Mouse (Mus musculus): ENCODE measurements around the gene Scaf1. TPM values are rescaled to one million over a fixed set of nuclear protein-coding genes. Genes with fewer than 3 reads are reported as not detected.

Scaf1 gene
- polyA plus RNA-seq, 1 experiment = 32.3 TPM

DNA sequence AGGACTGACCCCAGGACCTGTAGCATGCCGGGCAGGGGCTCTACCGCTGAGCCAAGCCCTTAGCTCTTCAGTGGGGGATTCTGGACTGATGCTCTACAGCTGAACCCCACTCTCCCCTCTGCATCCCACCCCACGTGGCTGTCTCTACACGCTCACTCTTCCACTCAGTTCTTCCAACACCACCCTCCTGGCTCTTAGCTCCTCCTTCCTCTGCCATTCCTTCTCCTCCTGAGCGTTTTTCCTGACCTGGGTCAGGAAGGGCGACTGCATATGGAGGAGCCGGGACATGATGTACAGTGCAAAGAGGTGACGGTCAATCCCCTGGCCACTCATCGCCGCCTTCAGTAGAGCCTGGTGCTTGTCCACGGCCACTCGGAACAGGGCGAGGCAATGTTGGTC, 55.7 kb downstream of the Scaf1 start:
- WGBS = 86% methylated on average over 13 of the region's 13 CpGs
- no peak for DNase-seq (ENCODE audit: low read depth, low spot score)

DNA sequence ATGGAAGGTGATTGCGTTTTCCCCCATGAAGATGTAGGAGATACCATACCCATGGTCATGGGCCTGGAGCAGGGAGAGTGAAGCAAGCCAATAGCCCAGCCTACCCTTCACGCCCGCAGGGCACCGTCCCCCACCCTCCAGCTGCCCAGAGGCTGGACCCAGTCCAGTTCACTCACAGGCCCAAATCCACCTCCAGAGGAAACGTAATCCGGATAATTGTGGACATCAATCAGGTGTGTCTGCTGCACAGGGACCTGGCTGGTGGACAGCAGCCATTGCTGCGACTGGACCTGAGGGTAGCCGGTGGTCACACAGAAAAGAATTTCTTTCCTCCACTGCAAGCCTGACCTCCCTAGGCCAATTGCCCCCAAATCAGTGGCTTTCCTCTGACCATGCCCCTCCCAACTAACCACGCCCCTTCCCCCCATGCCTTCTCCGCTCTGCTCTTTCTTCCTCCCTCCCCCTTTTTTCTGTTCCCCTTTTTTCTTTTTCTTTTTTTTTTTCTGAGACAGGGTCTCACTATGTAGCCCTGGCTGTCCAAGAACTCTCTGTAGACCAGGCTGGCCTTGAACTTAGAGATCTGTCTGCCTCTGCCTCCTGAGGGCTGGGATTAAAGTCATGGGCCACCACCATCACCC, 56.2 kb downstream of the Scaf1 start:
- WGBS = 72% methylated on average over 10 of the region's 10 CpGs
- no peak for DNase-seq (ENCODE audit: low read depth, low spot score)

DNA sequence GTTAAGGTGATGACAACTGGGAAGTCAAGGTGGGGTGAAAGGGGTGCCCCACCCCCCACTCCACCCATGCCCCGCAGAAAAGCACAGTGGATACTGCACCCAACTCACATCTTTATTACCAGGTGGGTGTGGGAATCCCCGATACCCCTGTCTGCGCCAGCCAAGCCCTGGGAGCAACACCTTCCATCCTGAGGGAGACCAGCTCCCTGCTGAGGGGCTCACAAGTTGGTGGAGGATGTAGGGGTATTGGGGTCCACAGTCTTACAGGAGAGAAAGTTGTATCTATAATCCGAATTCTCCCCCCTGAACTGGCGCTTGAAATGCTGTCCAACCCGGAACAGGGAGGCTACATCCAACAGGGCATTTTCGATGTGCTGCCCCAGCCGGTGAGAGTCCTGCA, 56.9 kb downstream of the Scaf1 start:
- no peak for DNase-seq (ENCODE audit: low read depth, low spot score)
- WGBS = 76% methylated on average over 8 of the region's 8 CpGs

DNA sequence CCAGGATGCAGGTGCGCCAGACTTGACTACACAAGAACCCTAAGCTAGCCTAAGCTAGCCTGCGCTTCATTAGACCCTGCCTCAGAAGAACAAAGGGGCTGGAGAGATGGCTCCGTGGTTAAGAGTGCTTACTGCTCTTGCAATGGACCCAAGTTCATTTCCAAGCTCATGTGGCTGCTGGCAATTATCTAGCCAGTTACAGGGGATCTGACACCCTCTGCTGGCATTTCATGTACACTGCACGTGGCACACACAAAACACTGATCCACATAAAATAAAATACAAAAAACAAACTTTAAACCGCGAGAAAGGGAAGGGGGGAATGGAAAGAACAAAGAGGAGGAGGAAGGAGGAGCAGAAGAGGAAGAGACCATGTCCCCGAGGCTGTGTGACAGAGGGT, 58.0 kb downstream of the Scaf1 start:
- no peak for DNase-seq (ENCODE audit: low read depth, low spot score)
- 37% methylated on average over 7 of the region's 7 CpGs for WGBS

DNA sequence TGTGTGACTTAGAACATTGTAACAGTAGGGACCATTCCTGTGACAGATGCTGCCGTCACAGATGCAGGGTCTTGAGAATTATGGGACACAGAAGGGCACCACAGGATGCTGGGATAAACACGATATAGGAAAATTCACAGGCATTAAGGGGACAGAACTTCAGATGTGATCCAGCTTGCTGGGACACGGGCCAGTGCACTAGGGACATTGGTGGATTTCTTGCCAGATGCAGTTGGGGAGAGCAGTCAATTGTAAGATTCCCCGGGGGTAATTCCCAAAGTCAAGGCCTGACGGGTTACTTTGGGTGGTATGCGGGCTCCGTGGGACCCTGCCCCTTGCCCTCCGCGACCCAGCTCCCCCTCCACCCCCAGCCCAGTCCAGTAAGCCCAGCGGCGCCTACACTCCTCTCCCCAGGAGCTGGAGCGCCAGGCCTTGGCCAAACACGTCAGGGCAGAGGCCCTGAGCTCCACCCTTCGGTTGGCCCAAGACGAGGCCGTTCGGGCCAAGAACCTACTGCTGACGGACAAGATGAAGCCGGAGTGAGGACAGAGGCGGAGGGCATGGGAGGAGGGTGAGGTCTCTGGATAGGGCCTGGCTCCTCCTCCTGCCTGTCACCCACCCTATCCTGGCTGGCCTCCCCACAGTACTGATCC, 58.9 kb downstream of the Scaf1 start:
- no peak for DNase-seq (ENCODE audit: low read depth, low spot score)
- 75% methylated on average over 20 of the region's 20 CpGs for WGBS

DNA sequence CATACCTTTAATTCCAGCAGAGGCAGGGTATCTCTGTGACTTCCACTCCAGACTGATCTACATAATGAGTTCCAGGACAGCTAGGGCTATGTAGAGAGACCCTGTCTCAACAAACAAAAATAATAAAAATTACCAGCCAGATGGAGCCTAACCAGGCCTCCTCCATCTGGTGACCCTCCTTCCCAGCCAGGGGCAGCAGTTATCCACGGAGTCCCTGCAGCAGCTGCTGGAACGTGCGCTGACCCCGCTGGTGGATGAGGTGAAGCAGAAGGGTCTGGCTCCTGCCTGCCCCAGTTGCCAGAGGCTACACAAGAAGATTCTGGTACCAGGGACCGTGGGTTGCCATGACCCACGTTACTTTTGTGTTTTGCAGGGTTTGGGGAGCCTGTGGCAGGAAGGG, 59.9 kb downstream of the Scaf1 start:
- 86% methylated on average over 6 of the region's 6 CpGs for WGBS
- no peak for DNase-seq (ENCODE audit: low read depth, low spot score)

DNA sequence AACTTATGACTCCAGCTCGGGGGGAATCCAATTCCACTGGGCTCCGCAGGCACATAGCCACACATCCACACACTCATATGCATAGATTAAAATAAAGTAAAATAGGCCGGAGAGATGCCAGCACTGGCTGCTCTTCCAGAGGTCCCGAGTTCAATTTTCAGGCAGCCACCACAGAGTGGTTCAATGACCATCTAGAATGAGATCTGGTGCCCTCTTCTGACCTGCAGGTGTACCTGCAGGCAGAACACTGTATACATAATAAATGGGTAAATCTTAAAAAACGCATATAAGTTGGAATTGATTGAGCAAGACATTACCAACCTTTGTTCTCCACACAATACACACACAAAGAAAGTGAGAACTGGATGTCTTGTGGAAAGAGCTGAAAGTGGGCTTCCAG, 60.5 kb downstream of the Scaf1 start:
- WGBS = 43% methylated on average over 5 of the region's 5 CpGs
- no peak for DNase-seq (ENCODE audit: low read depth, low spot score)

DNA sequence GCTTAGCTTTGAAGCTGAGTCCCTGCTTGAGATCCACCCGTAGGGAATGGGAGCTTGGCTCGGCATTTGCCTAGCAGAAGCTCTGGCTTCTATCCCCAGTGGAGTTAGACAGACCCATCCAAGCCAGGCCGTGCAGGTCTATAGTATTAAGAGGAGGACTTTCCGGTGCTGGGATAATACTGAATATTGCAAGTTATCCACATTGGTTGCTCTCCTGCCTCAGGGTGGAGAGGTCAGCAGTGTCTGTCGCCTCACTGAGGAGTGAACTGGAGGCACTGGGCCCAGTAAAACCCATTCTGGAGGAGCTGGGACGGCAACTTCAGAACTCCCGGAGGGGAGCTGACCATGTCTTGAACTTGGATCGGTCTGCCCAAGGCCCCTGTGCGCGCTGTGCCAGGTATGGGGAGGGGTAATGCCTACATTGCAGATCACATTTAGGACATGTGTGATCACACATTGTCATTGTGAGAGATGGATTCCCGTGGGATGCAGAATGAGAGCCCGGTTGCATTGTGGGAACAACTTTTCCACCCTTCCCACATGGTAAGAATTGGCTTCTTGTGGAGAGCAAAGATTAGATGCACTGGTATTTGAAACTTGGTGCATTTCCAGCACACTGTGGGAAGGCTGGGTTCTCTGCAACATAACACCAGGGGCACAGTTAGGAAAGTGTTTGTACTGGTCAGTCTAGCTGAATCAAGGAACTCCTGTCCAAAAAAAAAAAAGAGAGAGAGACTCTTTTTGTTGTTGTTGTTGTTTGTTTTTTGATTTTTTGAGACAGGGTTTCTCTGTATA, 61.9 kb downstream of the Scaf1 start:
- no peak for DNase-seq (ENCODE audit: low read depth, low spot score)

DNA sequence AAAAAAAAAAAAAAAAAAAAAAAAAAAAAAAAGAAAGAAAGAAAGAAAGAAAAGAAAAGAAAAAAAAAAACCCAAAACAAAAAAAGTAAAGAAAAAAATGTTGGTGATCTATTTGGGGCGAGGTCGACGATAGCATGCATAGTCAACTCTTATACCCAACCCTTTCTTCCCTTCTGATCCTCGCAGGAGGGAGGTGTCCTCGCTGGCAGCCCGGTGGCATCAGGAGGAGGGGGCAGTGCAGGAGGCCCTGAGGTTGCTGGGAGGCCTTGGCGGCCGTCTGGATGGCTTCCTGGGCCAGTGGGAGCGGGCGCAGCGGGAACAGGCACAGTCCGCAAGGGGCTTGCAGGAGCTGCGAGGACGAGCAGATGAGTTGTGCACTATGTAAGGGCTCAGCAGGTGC, 62.6 kb downstream of the Scaf1 start:
- 77% methylated on average over 14 of the region's 14 CpGs for WGBS
- no peak for DNase-seq (ENCODE audit: low read depth, low spot score)

More for the DNA sequence above, 61.9 kb downstream of the Scaf1 start:
- 86% methylated on average over 12 of the region's 12 CpGs for WGBS

Other genes starting within 250 kb of the Scaf1 start
- 50.3 and 51.3 TPM in 2 replicates for gene Nup62, start 200.3 kb downstream of the Scaf1 start, polyA plus RNA-seq (2012; rRNA removed)
- 13.9 and 14.8 TPM in 2 replicates for gene Il4i1, start 200.0 kb downstream of the Scaf1 start, polyA plus RNA-seq (2012; rRNA removed)
- 29.8 and 41.4 TPM in 2 replicates for gene Atf5, start 199.7 kb downstream of the Scaf1 start, polyA plus RNA-seq (2012; rRNA removed)
- gene Akt1s1, start 167.4 kb downstream of the Scaf1 start, polyA plus RNA-seq (2012; rRNA removed) = 61.3 and 67.2 TPM in 2 replicates
- gene Tbc1d17, start 167.3 kb downstream of the Scaf1 start, polyA plus RNA-seq (2012; rRNA removed) = 44.6 and 49.0 TPM in 2 replicates
- gene Pnkp, start 159.2 kb downstream of the Scaf1 start, polyA plus RNA-seq (2012; rRNA removed) = 52.1 and 57.9 TPM in 2 replicates
- 111 and 141 TPM in 2 replicates for gene Ptov1, start 146.6 kb downstream of the Scaf1 start, polyA plus RNA-seq (2012; rRNA removed)
- 69.4 and 102 TPM in 2 replicates for gene Med25, start 123.7 kb downstream of the Scaf1 start, polyA plus RNA-seq (2012; rRNA removed)
- 19.9 and 21.7 TPM in 2 replicates for gene Fuz, start 120.3 kb downstream of the Scaf1 start, polyA plus RNA-seq (2012; rRNA removed)
- gene Ap2a1, start 86.9 kb downstream of the Scaf1 start, polyA plus RNA-seq (2012; rRNA removed) = 55.6 and 80.7 TPM in 2 replicates
- not detected in 2 replicates for gene Tsks, start 73.2 kb downstream of the Scaf1 start, polyA plus RNA-seq (2012; rRNA removed)
- 4.2 and 5.9 TPM in 2 replicates for gene Cpt1c, start 41.5 kb downstream of the Scaf1 start, polyA plus RNA-seq (2012; rRNA removed)
- gene Prmt1, start 29.8 kb downstream of the Scaf1 start, polyA plus RNA-seq (2012; rRNA removed) = 167 and 188 TPM in 2 replicates
- gene Irf3, start 18.7 kb downstream of the Scaf1 start, polyA plus RNA-seq (2012; rRNA removed) = 107 and 110 TPM in 2 replicates
- gene Bcl2l12, start 17.7 kb downstream of the Scaf1 start, polyA plus RNA-seq (2012; rRNA removed) = 20.8 and 23.3 TPM in 2 replicates
- gene Rras, start 1.6 kb upstream of the Scaf1 start, polyA plus RNA-seq (2012; rRNA removed) = 112 and 124 TPM in 2 replicates
- gene Prr12, start 36.5 kb upstream of the Scaf1 start, polyA plus RNA-seq (2012; rRNA removed) = 5.4 and 6.2 TPM in 2 replicates
- gene Nosip, start 46.1 kb upstream of the Scaf1 start, polyA plus RNA-seq (2012; rRNA removed) = 52.4 and 66.9 TPM in 2 replicates
- 77.3 and 92.5 TPM in 2 replicates for gene Prrg2, start 46.3 kb upstream of the Scaf1 start, polyA plus RNA-seq (2012; rRNA removed)
- 44.3 and 48.6 TPM in 2 replicates for gene Rcn3, start 75.9 kb upstream of the Scaf1 start, polyA plus RNA-seq (2012; rRNA removed)
- gene Fcgrt, start 87.5 kb upstream of the Scaf1 start, polyA plus RNA-seq (2012; rRNA removed) = 75.3 and 85.1 TPM in 2 replicates
- 407 and 500 TPM in 2 replicates for gene Rps11, start 108.1 kb upstream of the Scaf1 start, polyA plus RNA-seq (2012; rRNA removed)
- 2,093 and 2,372 TPM in 2 replicates for gene Rpl13a, start 112.4 kb upstream of the Scaf1 start, polyA plus RNA-seq (2012; rRNA removed)
- 0.78 and 1.1 TPM in 2 replicates for gene Gm45713, start 119.9 kb upstream of the Scaf1 start, polyA plus RNA-seq (2012; rRNA removed)
- 30.5 and 38.2 TPM in 2 replicates for gene Flt3l, start 120.1 kb upstream of the Scaf1 start, polyA plus RNA-seq (2012; rRNA removed)
- gene Pih1d1, start 137.9 kb upstream of the Scaf1 start, polyA plus RNA-seq (2012; rRNA removed) = 62.5 and 65.5 TPM in 2 replicates
- gene Aldh16a1, start 138.2 kb upstream of the Scaf1 start, polyA plus RNA-seq (2012; rRNA removed) = 152 and 159 TPM in 2 replicates
- gene Slc17a7, start 147.6 kb upstream of the Scaf1 start, polyA plus RNA-seq (2012; rRNA removed) = 0.07 and 0.11 TPM in 2 replicates
- not detected in 2 replicates for gene Gfy, start 163.2 kb upstream of the Scaf1 start, polyA plus RNA-seq (2012; rRNA removed)
- gene Pth2, start 164.6 kb upstream of the Scaf1 start, polyA plus RNA-seq (2012; rRNA removed) = not detected in 2 replicates
- 0.09 TPM in 1 of 2 replicates, not detected in the other for gene Ccdc155, start 188.5 kb upstream of the Scaf1 start, polyA plus RNA-seq (2012; rRNA removed)
- gene Dkkl1, start 195.8 kb upstream of the Scaf1 start, polyA plus RNA-seq (2012; rRNA removed) = 0.47 and 0.67 TPM in 2 replicates
- gene Tead2, start 199.4 kb upstream of the Scaf1 start, polyA plus RNA-seq (2012; rRNA removed) = 8.9 and 11.4 TPM in 2 replicates
- gene Cd37, start 222.8 kb upstream of the Scaf1 start, polyA plus RNA-seq (2012; rRNA removed) = 57.3 and 66.8 TPM in 2 replicates
- gene Slc6a16, start 224.7 kb upstream of the Scaf1 start, polyA plus RNA-seq (2012; rRNA removed) = not detected in 2 replicates